Comparison of ENCODE assay signal across 9 mouse cellular contexts in genomic region chr19:24054904-24055303, GRCm38 (mm10). TPM values are rescaled to one million over a fixed set of nuclear protein-coding genes. Genes with fewer than 3 reads are reported as not detected.
DNase-seq lines count a peak whose midpoint lies in the region; ATAC-seq lines count a peak whose summit lies in the region.
"Had no signal": no experiment of that assay in that cellular context is flagged by ENCODE, and none has a peak within 500 bp of the region (broad histone marks: within the 10 kb centered on the region; RNA-seq: fewer than 3 reads in every experiment).

No protein-coding gene starts in this region.

- no peak overlapping the region for H3K27ac ChIP-seq in midbrain, embryonic 11.5 days (ENCODE audit: low read depth, low read length)
- no peak overlapping the region for H3K27ac ChIP-seq in midbrain, embryonic 14.5 days (replicated peaks; ENCODE audit: low read depth, low read length)
- peak overlapping the region; percentile 55 for H3K27ac ChIP-seq in intestine, embryonic 16.5 days (ENCODE audit: low read length)
- H3K27ac ChIP-seq: liver, embryonic 15.5 days had no signal

- no peaks in the 10 kb centered on the region for H3K4me1 ChIP-seq in midbrain, embryonic 11.5 days (ENCODE audit: control insufficient read depth, insufficient read depth, low read length)
- no peaks in the 10 kb centered on the region for H3K4me1 ChIP-seq in midbrain, embryonic 14.5 days (ENCODE audit: control insufficient read depth, insufficient read depth, low read length)
- H3K4me1 ChIP-seq in intestine, embryonic 16.5 days (ENCODE audit: control insufficient read depth, insufficient read depth, low read length), result peaks cover 31% of the 10 kb centered on the region
- H3K4me1 ChIP-seq: liver, embryonic 15.5 days had no signal

- ATAC-seq in midbrain, embryonic 11.5 days (ENCODE audit: low FRiP score), result no peak
- no peak for ATAC-seq in midbrain, embryonic 14.5 days (ENCODE audit: low FRiP score, low TSS enrichment)
- ATAC-seq in intestine, embryonic 16.5 days, result peak; percentile 54

- no peak overlapping the region for H3K9ac ChIP-seq in midbrain, embryonic 11.5 days (ENCODE audit: low read length)
- no peak overlapping the region for H3K9ac ChIP-seq in midbrain, embryonic 14.5 days (replicated peaks; ENCODE audit: low read length)
- no peak overlapping the region for H3K9ac ChIP-seq in intestine, embryonic 16.5 days (ENCODE audit: low read depth, low read length)
- H3K9ac ChIP-seq: liver, embryonic 15.5 days had no signal

- H3K36me3 ChIP-seq in midbrain, embryonic 11.5 days (ENCODE audit: control insufficient read depth, insufficient read depth, low read length), result no peaks in the 10 kb centered on the region
- no peaks in the 10 kb centered on the region for H3K36me3 ChIP-seq in midbrain, embryonic 14.5 days (ENCODE audit: control insufficient read depth, insufficient read depth, low read length)
- no peaks in the 10 kb centered on the region for H3K36me3 ChIP-seq in intestine, embryonic 16.5 days (ENCODE audit: control insufficient read depth, insufficient read depth, low read length)
- H3K36me3 ChIP-seq: liver, embryonic 15.5 days had no signal

- no peaks in the 10 kb centered on the region for H3K9me3 ChIP-seq in midbrain, embryonic 11.5 days (ENCODE audit: control insufficient read depth, low read length)
- H3K9me3 ChIP-seq in midbrain, embryonic 14.5 days (ENCODE audit: control insufficient read depth, low read length), result no peaks in the 10 kb centered on the region
- H3K9me3 ChIP-seq in intestine, embryonic 16.5 days (ENCODE audit: control insufficient read depth, low read length), result no peaks in the 10 kb centered on the region
- H3K9me3 ChIP-seq: liver, embryonic 15.5 days had no signal

- H3K4me3 ChIP-seq in midbrain, embryonic 11.5 days (ENCODE audit: low read depth, low read length), result no peak overlapping the region
- H3K4me3 ChIP-seq in midbrain, embryonic 14.5 days (replicated peaks; ENCODE audit: low read depth, low read length), result no peak overlapping the region
- H3K4me3 ChIP-seq in intestine, embryonic 16.5 days (ENCODE audit: low read length), result no peak overlapping the region
- H3K4me3 ChIP-seq: liver, embryonic 15.5 days had no signal

- no peak overlapping the region for H3K4me2 ChIP-seq in midbrain, embryonic 11.5 days
- H3K4me2 ChIP-seq in midbrain, embryonic 14.5 days (ENCODE audit: low read length), result no peak overlapping the region
- H3K4me2 ChIP-seq in intestine, embryonic 16.5 days (ENCODE audit: low read depth, low read length), result no peak overlapping the region
- H3K4me2 ChIP-seq: liver, embryonic 15.5 days had no signal

- peak; percentile 3 for DNase-seq in cerebellum, adult 8-10 months
- DNase-seq in cerebellum, adult 11-12 months, result no peak
- peak; percentile 37 for DNase-seq in midbrain, embryonic 11.5 days (ENCODE audit: low spot score, missing footprints)
- no peak for DNase-seq in midbrain, embryonic 14.5 days
- peak; percentile 50 for DNase-seq in telencephalon, adult 2 months (ENCODE audit: low read depth, low spot score)
- no peak for DNase-seq in layer of hippocampus, adult 9-10 months (ENCODE audit: low spot score)
- DNase-seq in left cerebral cortex, adult 18-20 months (ENCODE audit: low spot score in 2 of 2), result no peak

- WGBS in midbrain, embryonic 11.5 days, result 74% methylated on average over 2 of the region's 2 CpGs
- WGBS in midbrain, embryonic 14.5 days, result 81% methylated on average over 2 of the region's 2 CpGs
- WGBS in intestine, embryonic 16.5 days, result 36% methylated on average over 2 of the region's 2 CpGs

- H3K27me3 ChIP-seq in midbrain, embryonic 11.5 days (ENCODE audit: control insufficient read depth, insufficient read depth, low read length), result no peaks in the 10 kb centered on the region
- H3K27me3 ChIP-seq in midbrain, embryonic 14.5 days (ENCODE audit: control insufficient read depth, insufficient read depth, low read length), result no peaks in the 10 kb centered on the region
- no peaks in the 10 kb centered on the region for H3K27me3 ChIP-seq in intestine, embryonic 16.5 days (replicated peaks; ENCODE audit: control insufficient read depth, insufficient read depth, low read length)
- H3K27me3 ChIP-seq: liver, embryonic 15.5 days had no signal

RNA-seq across cellular contexts. Expression of gene Fam189a2, which starts 24.1 kb away (rescaled TPM):
- polyA plus RNA-seq in midbrain, embryonic 11.5 days (2014; fragmentation: Nextera tagmentation; extraction: Ambion mirVana), result 2.6 and 2.8 TPM in 2 replicates
- 3.0 and 3.5 TPM in 2 replicates for polyA plus RNA-seq in midbrain, embryonic 14.5 days (2014; fragmentation: Nextera tagmentation; extraction: Ambion mirVana)
- polyA plus RNA-seq in intestine, embryonic 16.5 days (2015; fragmentation: Nextera tagmentation; extraction: Ambion mirVana), result 0.88 and 0.93 TPM in 2 replicates
- 1 to 10 TPM; 9.1 to 9.6 TPM for total RNA-seq in left cerebral cortex, adult 18-20 months (2021)

Comparison
In these comparisons a context has a peak if more than half of its experiments do, and no peak if none do; other contexts are left out.
1. DNase-seq: peak in cerebellum, adult 8-10 months (single experiment), midbrain, embryonic 11.5 days (single experiment) and telencephalon, adult 2 months (single experiment); none in cerebellum, adult 11-12 months (single experiment), midbrain, embryonic 14.5 days (single experiment), layer of hippocampus, adult 9-10 months (single experiment) and left cerebral cortex, adult 18-20 months (0 of 2).